Comparison of ENCODE assay signal across 20 mouse cellular contexts in genomic region chr16:29856545-29856944, GRCm38 (mm10).
DNase-seq lines count a peak whose midpoint lies in the region; ATAC-seq and TF ChIP-seq lines count a peak whose summit lies in the region.
"Had no signal": no experiment of that assay in that cellular context is flagged by ENCODE, and none has a peak within 500 bp of the region (broad histone marks: within the 10 kb centered on the region; RNA-seq: fewer than 3 reads in every experiment).

No protein-coding gene starts in this region.

- TF ChIP-seq EP300 in stomach, postnatal 0 days (optimal IDR thresholded peaks at IDR 0.05) = no peak

- H3K9ac ChIP-seq in kidney, postnatal 0 days (ENCODE audit: low read depth, low read length) = no peak overlapping the region
- no peak overlapping the region for H3K9ac ChIP-seq in midbrain, postnatal 0 days (replicated peaks; ENCODE audit: low read length, poor library complexity, severe bottlenecking)
- H3K9ac ChIP-seq in midbrain, embryonic 16.5 days (ENCODE audit: low read depth, low read length) = no peak overlapping the region
- H3K9ac ChIP-seq in stomach, postnatal 0 days (ENCODE audit: low read length) = no peak overlapping the region
- H3K9ac ChIP-seq: limb, embryonic 12.5 days; liver, embryonic 15.5 days; midbrain, embryonic 15.5 days had no signal

- H3K27ac ChIP-seq in kidney, postnatal 0 days = no peak overlapping the region
- no peak overlapping the region for H3K27ac ChIP-seq in midbrain, postnatal 0 days (ENCODE audit: low read depth, low read length)
- no peak overlapping the region for H3K27ac ChIP-seq in midbrain, embryonic 16.5 days (ENCODE audit: low read length)
- H3K27ac ChIP-seq in stomach, postnatal 0 days (replicated peaks) = no peak overlapping the region
- H3K27ac ChIP-seq: forebrain, embryonic 10.5 days; limb, embryonic 12.5 days; liver, embryonic 15.5 days; midbrain, embryonic 15.5 days had no signal

- no peak overlapping the region for H3K4me2 ChIP-seq in kidney, postnatal 0 days (ENCODE audit: low read length)
- H3K4me2 ChIP-seq in midbrain, postnatal 0 days (ENCODE audit: low read depth, low read length, poor library complexity, severe bottlenecking) = no peak overlapping the region
- no peak overlapping the region for H3K4me2 ChIP-seq in midbrain, embryonic 16.5 days (ENCODE audit: low read length)
- H3K4me2 ChIP-seq in stomach, postnatal 0 days (replicated peaks; ENCODE audit: low read depth) = no peak overlapping the region
- H3K4me2 ChIP-seq: limb, embryonic 12.5 days; liver, embryonic 15.5 days; midbrain, embryonic 15.5 days had no signal

- H3K9me3 ChIP-seq in kidney, postnatal 0 days (replicated peaks; ENCODE audit: low read length) = no peaks in the 10 kb centered on the region
- no peaks in the 10 kb centered on the region for H3K9me3 ChIP-seq in midbrain, postnatal 0 days (ENCODE audit: low read length)
- no peaks in the 10 kb centered on the region for H3K9me3 ChIP-seq in midbrain, embryonic 16.5 days (replicated peaks; ENCODE audit: control insufficient read depth, low read length, poor library complexity, severe bottlenecking)
- H3K9me3 ChIP-seq in stomach, postnatal 0 days (ENCODE audit: control insufficient read depth, low read length) = no peaks in the 10 kb centered on the region
- H3K9me3 ChIP-seq: forebrain, embryonic 10.5 days; G1E; limb, embryonic 12.5 days; liver, embryonic 15.5 days; midbrain, embryonic 15.5 days had no signal

- 94% methylated on average over 1 of the region's 1 CpGs for WGBS in kidney, postnatal 0 days
- 91% methylated on average over 1 of the region's 1 CpGs for WGBS in midbrain, postnatal 0 days
- 100% methylated on average over 1 of the region's 1 CpGs for WGBS in midbrain, embryonic 16.5 days
- WGBS in stomach, postnatal 0 days = 88% methylated on average over 1 of the region's 1 CpGs

- H3K36me3 ChIP-seq in kidney, postnatal 0 days (ENCODE audit: insufficient read depth, low read length) = no peaks in the 10 kb centered on the region
- H3K36me3 ChIP-seq in midbrain, postnatal 0 days (ENCODE audit: insufficient read depth, low read length) = no peaks in the 10 kb centered on the region
- H3K36me3 ChIP-seq in midbrain, embryonic 16.5 days (ENCODE audit: control insufficient read depth, insufficient read depth, low read length) = no peaks in the 10 kb centered on the region
- no peaks in the 10 kb centered on the region for H3K36me3 ChIP-seq in stomach, postnatal 0 days (ENCODE audit: control insufficient read depth, insufficient read depth, low read length)
- H3K36me3 ChIP-seq: forebrain, embryonic 10.5 days; G1E; limb, embryonic 12.5 days; liver, embryonic 15.5 days; midbrain, embryonic 15.5 days had no signal

- DNase-seq in kidney, postnatal 0 days (ENCODE audit: low spot score) = no peak
- DNase-seq in kidney, postnatal 25 days = no peak
- no peak for DNase-seq in midbrain, postnatal 0 days (ENCODE audit: low spot score)
- DNase-seq in NIH3T3 (ENCODE audit: low read depth) = peak; percentile 14
- no peak for DNase-seq in stomach, postnatal 0 days (ENCODE audit: low spot score)
- DNase-seq in ovary, adult 18-20 months (ENCODE audit: low spot score) = no peak
- DNase-seq: adrenal gland, postnatal 36 days; cerebellum, adult 8-10 months; gastrocnemius, postnatal 25 days; kidney, adult 8-10 months; kidney, postnatal 36 days; layer of hippocampus, adult 9-11 months; lung, postnatal 14 days; right cerebral cortex, postnatal 4 days had no signal

- peak; percentile 44; the same call in 1 of the 2 replicates for TF ChIP-seq CTCF in kidney, postnatal 0 days (IDR thresholded peaks at IDR 0.05; ENCODE audit: low read depth)
- TF ChIP-seq CTCF in midbrain, postnatal 0 days (IDR thresholded peaks at IDR 0.05) = peak; percentile 49
- TF ChIP-seq CTCF in stomach, postnatal 0 days (IDR thresholded peaks at IDR 0.05; ENCODE audit: low read depth) = peak; percentile 56

- H3K27me3 ChIP-seq in kidney, postnatal 0 days (ENCODE audit: insufficient read depth, low read length) = no peaks in the 10 kb centered on the region
- H3K27me3 ChIP-seq in midbrain, postnatal 0 days (ENCODE audit: insufficient read depth, low read length) = peaks cover 7% of the 10 kb centered on the region
- peaks cover 7% of the 10 kb centered on the region; the same call in 1 of the 2 replicates for H3K27me3 ChIP-seq in midbrain, embryonic 16.5 days (ENCODE audit: control insufficient read depth, insufficient read depth, low read depth, low read length)
- H3K27me3 ChIP-seq in stomach, postnatal 0 days (ENCODE audit: control insufficient read depth, insufficient read depth, low read length) = no peaks in the 10 kb centered on the region

- no peak for ATAC-seq in kidney, postnatal 0 days (replicated peaks; ENCODE audit: low FRiP score, low read depth)
- no peak for ATAC-seq in midbrain, postnatal 0 days (ENCODE audit: low FRiP score)
- no peak for ATAC-seq in midbrain, embryonic 16.5 days
- no peak for ATAC-seq in stomach, postnatal 0 days (ENCODE audit: low FRiP score, low TSS enrichment)
- ATAC-seq: midbrain, embryonic 15.5 days had no signal

- no peaks in the 10 kb centered on the region for H3K4me1 ChIP-seq in kidney, postnatal 0 days (replicated peaks; ENCODE audit: insufficient read depth, low read length)
- H3K4me1 ChIP-seq in midbrain, postnatal 0 days (ENCODE audit: insufficient read depth, low read length) = no peaks in the 10 kb centered on the region
- no peaks in the 10 kb centered on the region for H3K4me1 ChIP-seq in midbrain, embryonic 16.5 days (ENCODE audit: control insufficient read depth, insufficient read depth, low read length)
- H3K4me1 ChIP-seq in stomach, postnatal 0 days (replicated peaks; ENCODE audit: control insufficient read depth, insufficient read depth) = no peaks in the 10 kb centered on the region
- H3K4me1 ChIP-seq: liver, embryonic 15.5 days had no signal

- no peak overlapping the region for H3K4me3 ChIP-seq in kidney, postnatal 0 days (replicated peaks; ENCODE audit: low read depth, low read length)
- H3K4me3 ChIP-seq in midbrain, postnatal 0 days (ENCODE audit: low read depth, low read length) = no peak overlapping the region
- no peak overlapping the region for H3K4me3 ChIP-seq in midbrain, embryonic 16.5 days (ENCODE audit: low read depth, low read length)
- H3K4me3 ChIP-seq in stomach, postnatal 0 days (ENCODE audit: low read depth, low read length) = no peak overlapping the region
- H3K4me3 ChIP-seq: forebrain, embryonic 10.5 days; limb, embryonic 12.5 days; liver, embryonic 15.5 days; midbrain, embryonic 15.5 days had no signal
